Mouse (Mus musculus) stomach, embryonic 16.5 days (tissue): Measurements from ENCODE around the gene Adam22. TPM values are rescaled to one million over a fixed set of nuclear protein-coding genes. Genes with fewer than 3 reads are reported as not detected.
"Not testable (repeated sequence)": the region's sequence is repeated elsewhere in the genome, so short reads cannot be mapped to it uniquely, and the experiment has no call there.

Experiments
- ATAC-seq: fragments of 200-750 bp; cut with Nextera tagmentation; 2 replicates; pipeline ENCODE4 v1.8.0; 2017; ENCODE audit warnings: moderate number of reproducible peaks, moderate TSS enrichment; ENCODE audit not compliant: insufficient read depth, low FRiP score
- H3K27ac ChIP-seq: fragments of 300-500 bp; sonication (generic); 2 replicates; pipeline ENCODE4 v1.5.1; 2014; ENCODE audit warnings: low read length
- H3K27me3 ChIP-seq: fragments of 300-500 bp; sonication (generic); 2 replicates; pipeline ENCODE4 v1.6.1; 2014; ENCODE audit warnings: low read length, control low read depth, mixed read lengths; ENCODE audit not compliant: control insufficient read depth, insufficient read depth
- H3K36me3 ChIP-seq: fragments of 300-500 bp; sonication (generic); 2 replicates; pipeline ENCODE4 v1.6.1; 2014; ENCODE audit warnings: low read length; ENCODE audit not compliant: control insufficient read depth, insufficient read depth
- H3K4me1 ChIP-seq: fragments of 300-500 bp; sonication (generic); 2 replicates; pipeline ENCODE4 v1.6.1; 2014; ENCODE audit warnings: low read length, control low read depth, mixed read lengths; ENCODE audit not compliant: control insufficient read depth, insufficient read depth
- H3K4me2 ChIP-seq: fragments of 300-500 bp; sonication (generic); 2 replicates; pipeline ENCODE4 v1.6.1; 2014; ENCODE audit warnings: low read depth, low read length, mixed read lengths
- H3K4me3 ChIP-seq: fragments of 300-500 bp; sonication (generic); replicated peaks from 2 replicates; pipeline ENCODE4 v1.5.1; 2014; ENCODE audit warnings: mild to moderate bottlenecking, low read length
- H3K9ac ChIP-seq: fragments of 300-500 bp; sonication (generic); 2 replicates; pipeline ENCODE4 v1.6.1; 2014; ENCODE audit warnings: low read length
- H3K9me3 ChIP-seq: fragments of 300-500 bp; sonication (generic); replicated peaks from 2 replicates; pipeline ENCODE4 v1.6.1; 2016; ENCODE audit warnings: low read length, control low read depth; ENCODE audit not compliant: control insufficient read depth
- whole genome bisulfite sequencing: fragments of 180-500 bp; shearing (Covaris S2); extraction: QIAGEN DNeasy Blood & Tissue Kit; methylation state at CpG from one replicate; pipeline ENCODE4 v1.1.7; 2014; 5-methylcytosine and 5-hydroxymethylcytosine counted together
- polyA plus RNA-seq: library from polyadenylated mRNA; unstranded; fragments of >200 nt; fragmentation: Nextera tagmentation; extraction: Ambion mirVana; gene quantifications from 2 replicates; pipeline ENCODE4 v1.2.1, GENCODE M21; 2015

Gene Adam22
- polyA plus RNA-seq, 1 experiment from 2014 or later = 7.0 TPM

DNA sequence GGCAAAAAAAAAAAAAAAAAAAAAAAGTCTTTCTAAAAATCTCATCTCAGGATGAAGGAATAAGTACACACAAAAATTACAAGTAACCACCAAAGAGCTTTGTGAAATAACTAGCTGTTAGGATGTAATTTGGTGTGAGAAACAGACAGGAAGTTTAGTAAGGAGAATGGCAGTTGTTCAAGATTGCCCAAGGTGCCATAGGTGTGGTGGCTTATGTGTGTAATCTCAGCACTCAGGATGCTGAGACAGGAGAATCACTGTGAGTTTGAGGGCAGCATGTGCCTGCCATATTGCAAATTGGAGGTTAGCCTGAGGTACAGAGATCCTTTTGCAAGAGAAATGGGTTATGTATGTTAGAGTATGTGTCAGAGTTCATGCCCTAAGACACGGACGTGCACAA lies 305.5 kb downstream of the Adam22 start:
- no peak overlapping the region for H3K4me2 ChIP-seq
- H3K9me3 ChIP-seq = no peaks in the 10 kb centered on the region
- H3K9ac ChIP-seq = no peak overlapping the region
- ATAC-seq = no peak
- H3K36me3 ChIP-seq = peaks cover 22% of the 10 kb centered on the region
- H3K4me3 ChIP-seq = no peak overlapping the region
- H3K4me1 ChIP-seq = 0 out of 2 replicates have a peak, but pooled peaks cover under 1% of the 10 kb centered on the region
- no peak overlapping the region for H3K27ac ChIP-seq
- 89% methylated on average over 2 of the region's 2 CpGs for WGBS
- no peaks in the 10 kb centered on the region for H3K27me3 ChIP-seq

DNA sequence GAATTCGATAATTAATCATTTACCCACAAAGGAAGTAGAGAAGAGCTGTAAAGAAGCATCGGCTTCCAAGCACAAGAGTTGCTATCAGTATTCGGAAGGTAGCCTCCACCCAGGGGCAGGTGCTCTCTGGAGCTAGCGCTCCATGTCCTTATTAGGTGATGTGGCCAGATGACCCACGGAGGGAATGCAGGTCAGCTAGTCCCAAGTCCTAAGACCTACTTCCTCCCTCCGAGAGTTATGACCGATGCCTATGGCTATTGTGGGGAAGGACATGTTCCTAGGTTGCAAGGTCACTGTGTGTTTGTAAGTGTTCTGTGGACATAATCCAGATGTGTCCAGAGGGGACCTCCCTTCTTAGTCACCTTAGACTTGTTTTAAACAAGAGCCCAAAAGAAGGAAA lies 309.9 kb downstream of the Adam22 start:
- Histone ChIP-seq H3K9ac (no peak overlapping the region), H3K27me3 (no peaks in the 10 kb centered on the region), H3K4me1 (peaks cover 9% of the 10 kb centered on the region; the same call in 1 of the 2 replicates), H3K36me3 (peaks cover 8% of the 10 kb centered on the region), H3K27ac (no peak overlapping the region), H3K4me2 (no peak overlapping the region), H3K9me3 (no peaks in the 10 kb centered on the region), H3K4me3 (no peak overlapping the region)
- no peak for ATAC-seq
- WGBS = 87% methylated on average over 7 of the region's 7 CpGs

DNA sequence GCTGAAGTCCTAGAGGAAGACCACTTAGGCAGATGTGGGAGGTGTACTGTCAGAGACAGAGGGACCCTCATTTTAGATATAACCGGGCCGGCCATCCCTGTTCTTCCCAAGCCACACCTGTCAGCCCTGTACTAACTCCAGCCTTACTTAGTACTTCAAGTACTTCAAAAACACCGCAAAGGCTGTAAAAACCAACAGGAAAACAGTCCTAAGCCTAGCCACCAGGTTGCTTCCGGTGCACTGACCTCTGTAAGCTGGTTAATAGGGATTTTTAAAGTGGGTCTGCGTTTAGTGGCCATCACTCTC lies 311.0 kb downstream of the Adam22 start:
- Histone ChIP-seq H3K4me3 (peak overlapping the region; percentile 92), H3K27me3 (no peaks in the 10 kb centered on the region), H3K27ac (peak overlapping the region; percentile 95), H3K9me3 (no peaks in the 10 kb centered on the region), H3K4me1 (peaks cover 9% of the 10 kb centered on the region; the same call in 1 of the 2 replicates), H3K9ac (peak overlapping the region; percentile 96), H3K36me3 (peaks cover 3% of the 10 kb centered on the region), H3K4me2 (peak overlapping the region; percentile 70)
- 45% methylated on average over 5 of the region's 5 CpGs for WGBS
- ATAC-seq = 0 out of 2 replicates have a peak, but pooled peaks have one; percentile 1

DNA sequence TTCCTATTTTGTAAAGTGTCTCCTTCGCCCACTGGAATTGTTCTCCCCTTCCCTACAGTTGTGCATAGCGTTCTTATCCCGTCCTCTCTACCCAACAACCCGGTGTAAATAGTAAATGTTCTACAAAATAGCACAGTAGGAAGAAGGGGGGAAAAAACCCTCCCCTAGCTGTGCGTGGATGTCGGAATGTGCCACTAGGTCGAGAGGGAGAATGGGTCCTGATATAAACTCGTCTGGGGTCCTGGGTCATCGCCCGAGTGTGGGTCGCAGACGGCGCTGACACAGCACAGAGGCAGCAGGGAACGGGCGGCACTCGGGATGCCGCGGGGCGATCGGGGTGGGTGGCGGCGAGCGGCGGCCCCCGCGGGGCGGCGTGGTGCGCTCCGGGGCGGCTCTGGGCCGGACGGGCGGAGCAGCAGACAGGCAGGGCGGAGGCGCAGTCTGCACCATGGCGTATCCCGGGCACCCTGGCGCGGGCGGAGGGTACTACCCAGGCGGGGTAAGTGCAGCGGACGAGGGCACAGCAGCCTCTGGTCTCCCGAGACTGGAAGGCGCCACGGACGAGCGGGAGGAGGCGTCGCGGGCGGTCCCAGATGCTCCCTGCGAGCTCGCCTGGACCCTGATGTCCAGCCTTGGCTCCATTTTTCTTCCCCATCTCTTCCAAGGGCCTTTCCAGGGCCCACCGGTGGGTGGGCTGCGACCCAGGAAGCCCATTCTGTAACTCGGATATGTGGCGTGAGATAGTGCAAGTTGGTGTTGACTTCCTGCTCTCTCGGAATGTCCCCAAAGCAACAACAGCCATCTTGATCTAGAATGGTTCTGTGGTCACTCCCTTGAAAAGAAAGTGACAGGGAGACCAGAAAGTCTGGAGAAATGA lies 311.6 kb downstream of the Adam22 start:
- Histone ChIP-seq H3K27me3 (no peaks in the 10 kb centered on the region), H3K4me3 (peak overlapping the region; percentile 92), H3K9me3 (no peaks in the 10 kb centered on the region), H3K27ac (peak overlapping the region; percentile 95), H3K4me2 (peak overlapping the region; percentile 70), H3K9ac (peak overlapping the region; percentile 96), H3K4me1 (peaks cover 9% of the 10 kb centered on the region; the same call in 1 of the 2 replicates), H3K36me3 (peaks cover 3% of the 10 kb centered on the region)
- ATAC-seq = peak; percentile 97
- under 1% methylated on average over 60 of the region's 60 CpGs for WGBS

DNA sequence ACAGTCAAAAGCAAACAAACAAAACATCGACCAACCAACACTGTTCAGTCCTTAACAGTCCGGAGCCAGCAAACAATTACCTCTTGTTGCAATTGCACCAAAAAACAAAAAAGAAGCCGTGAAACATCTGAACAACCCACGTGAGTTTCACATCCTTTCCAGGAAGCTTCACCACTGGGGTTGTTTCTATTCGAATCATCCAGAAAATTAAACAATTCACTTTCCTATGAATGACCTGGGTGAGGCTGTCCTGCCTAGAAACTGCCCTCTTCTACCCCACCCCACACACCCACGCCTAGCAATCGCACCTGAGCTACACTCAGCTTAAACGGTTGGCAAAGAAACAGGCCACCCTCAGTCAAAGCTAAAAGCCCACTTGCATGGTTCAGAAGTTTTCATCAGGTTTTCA lies 312.2 kb downstream of the Adam22 start:
- Histone ChIP-seq H3K9me3 (no peaks in the 10 kb centered on the region), H3K4me1 (peaks cover 9% of the 10 kb centered on the region; the same call in 1 of the 2 replicates), H3K4me3 (peak overlapping the region; percentile 92), H3K9ac (peak overlapping the region; percentile 96), H3K4me2 (peak overlapping the region; percentile 70), H3K27me3 (no peaks in the 10 kb centered on the region), H3K27ac (peak overlapping the region; percentile 95), H3K36me3 (peaks cover 3% of the 10 kb centered on the region)
- 18% methylated on average over 8 of the region's 8 CpGs for WGBS
- peak; percentile 46; the same call in 1 of the 2 replicates for ATAC-seq

DNA sequence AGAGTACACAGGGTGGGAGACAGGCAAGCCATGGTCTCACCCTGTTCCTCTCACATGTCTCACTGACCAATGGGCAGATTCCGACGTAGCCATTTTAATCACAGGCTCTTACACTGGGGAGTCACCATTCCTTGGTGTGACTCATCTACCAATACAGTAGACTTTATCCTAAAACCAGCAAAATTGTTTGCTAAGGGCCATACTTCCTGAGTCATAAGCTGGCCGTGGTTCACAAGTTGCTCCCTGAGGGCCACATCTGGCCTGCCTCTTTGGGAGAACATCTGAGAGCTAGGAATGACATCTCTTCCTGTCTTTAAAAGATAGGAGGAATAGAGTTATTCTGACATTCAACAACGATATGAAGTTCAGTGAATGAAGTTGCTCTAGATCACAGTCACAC lies 314.1 kb downstream of the Adam22 start:
- ATAC-seq = no peak
- WGBS = 76% methylated on average over 4 of the region's 4 CpGs
- H3K27ac ChIP-seq = no peak overlapping the region
- no peak overlapping the region for H3K4me2 ChIP-seq
- no peaks in the 10 kb centered on the region for H3K36me3 ChIP-seq
- no peaks in the 10 kb centered on the region for H3K27me3 ChIP-seq
- no peaks in the 10 kb centered on the region for H3K9me3 ChIP-seq
- H3K4me3 ChIP-seq = no peak overlapping the region
- peaks cover 9% of the 10 kb centered on the region; the same call in 1 of the 2 replicates for H3K4me1 ChIP-seq
- H3K9ac ChIP-seq = no peak overlapping the region

DNA sequence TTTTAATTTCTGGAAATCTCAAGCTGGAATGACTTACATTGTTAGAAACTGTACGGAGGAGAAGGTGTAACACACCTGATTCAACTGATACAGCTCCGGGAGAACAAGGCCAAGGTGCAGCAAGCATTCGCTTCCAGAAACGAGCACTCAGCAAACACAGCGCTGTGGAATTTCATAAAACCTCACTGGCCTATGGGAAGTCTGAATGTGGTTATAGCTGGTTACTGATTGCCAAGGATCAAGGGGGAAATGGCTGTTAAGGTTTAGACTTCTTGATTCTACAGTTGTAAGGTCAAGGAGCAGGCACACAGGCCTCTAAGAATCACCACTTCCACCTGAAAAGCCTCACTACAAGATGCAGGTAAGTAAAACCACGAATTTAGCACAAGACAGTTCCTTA lies 322.1 kb downstream of the Adam22 start, which contains the start of gene Sri:
Gene Sri, plus strand, starts transcription at position 224 of the 400 bp plus-strand sequence.
- Histone ChIP-seq H3K36me3 (no peaks in the 10 kb centered on the region), H3K4me1 (no peaks in the 10 kb centered on the region), H3K27ac (0 out of 2 replicates have a peak within 1 kb of the TSS, but pooled peaks have one; percentile 60), H3K9me3 (no peaks in the 10 kb centered on the region), H3K4me2 (no peak within 1 kb of the TSS), H3K27me3 (no peaks in the 10 kb centered on the region), H3K4me3 (no peak within 1 kb of the TSS), H3K9ac (no peak within 1 kb of the TSS)
- WGBS = 57% methylated on average over 6 of the region's 6 CpGs
- ATAC-seq = peak; percentile 83

DNA sequence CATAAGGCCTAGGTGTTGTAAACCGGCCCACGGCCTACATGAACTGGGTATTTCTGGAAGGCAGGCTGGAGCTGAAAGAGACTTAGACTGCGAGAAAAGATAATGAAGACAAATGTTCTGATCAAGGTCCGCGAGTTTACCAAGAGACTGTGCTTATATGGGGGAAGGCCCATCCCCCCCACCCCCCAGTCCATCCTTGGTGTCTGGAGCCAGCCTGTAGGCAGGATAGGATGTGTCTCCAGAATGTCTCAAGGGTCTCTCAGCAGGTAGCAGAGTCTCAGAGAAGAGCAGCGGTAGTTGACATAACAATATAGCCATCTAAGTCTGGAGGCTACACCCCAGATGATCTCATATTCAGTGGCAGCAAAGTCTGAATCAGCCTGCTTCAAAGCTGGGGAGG lies 333.4 kb downstream of the Adam22 start:
- WGBS = 84% methylated on average over 6 of the region's 6 CpGs
- H3K9me3 ChIP-seq, ATAC-seq: not testable (repeated sequence)

More for the DNA sequence above, 333.4 kb downstream of the Adam22 start:
- not testable (repeated sequence) for H3K9ac ChIP-seq, H3K4me1 ChIP-seq, H3K4me2 ChIP-seq, H3K27ac ChIP-seq, H3K36me3 ChIP-seq, H3K27me3 ChIP-seq, H3K4me3 ChIP-seq
